Mouse (Mus musculus) retina, postnatal 1 day (tissue): Measurements from ENCODE around the gene Lamb2.
A peak's percentile ranks its signal among the peaks of the same experiment; 100 is the strongest.

Experiments
- DNase-seq: peaks from one replicate; pipeline ENCODE4 v3.0.0-alpha.2; 2012

The Lamb2 gene

DNA sequence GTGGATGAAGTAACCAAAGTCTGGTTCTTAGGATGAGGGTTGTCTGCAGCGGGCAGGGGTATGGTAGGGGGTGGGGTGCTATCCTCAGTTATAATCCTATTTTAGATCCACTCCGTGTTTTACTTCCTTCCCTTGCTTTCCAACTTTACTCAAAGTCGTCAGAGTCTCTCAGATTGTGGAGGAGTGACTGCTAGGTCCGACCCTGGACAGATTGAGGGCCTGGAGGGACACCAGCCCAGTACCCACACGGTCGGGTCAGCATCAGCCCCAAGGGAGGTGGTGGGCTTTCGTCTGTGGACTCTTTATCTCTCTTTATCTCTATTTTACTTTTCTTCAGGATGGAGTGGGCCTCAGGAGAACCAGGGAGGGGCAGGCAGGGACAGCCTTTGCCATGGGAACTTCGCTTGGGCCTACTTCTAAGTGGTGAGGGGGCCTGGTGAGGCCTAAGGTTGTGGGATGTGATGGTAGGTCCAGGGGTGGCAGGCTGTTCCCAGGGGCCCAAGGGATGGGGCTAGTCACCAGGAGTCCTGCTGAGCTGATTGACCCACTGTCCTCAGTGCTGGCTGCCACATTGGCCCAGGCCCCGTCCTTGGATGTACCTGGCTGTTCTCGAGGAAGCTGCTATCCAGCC, at the start of gene Lamb2:
TSS of gene Lamb2 (plus strand) at position 16 of the 631 bp plus-strand sequence.
- peak; percentile 93 for DNase-seq

GRCm38 (mm10) chr9:108431431-108432067, 48.0 kb upstream of the Lamb2 start:
- peak; percentile 78 for DNase-seq

GRCm38 (mm10) chr9:108436182-108436581, 43.4 kb upstream of the Lamb2 start, which contains the start of gene BC048562:
TSS of gene BC048562 (plus strand) at chr9:108436482.
- DNase-seq = peak; percentile 14

DNA sequence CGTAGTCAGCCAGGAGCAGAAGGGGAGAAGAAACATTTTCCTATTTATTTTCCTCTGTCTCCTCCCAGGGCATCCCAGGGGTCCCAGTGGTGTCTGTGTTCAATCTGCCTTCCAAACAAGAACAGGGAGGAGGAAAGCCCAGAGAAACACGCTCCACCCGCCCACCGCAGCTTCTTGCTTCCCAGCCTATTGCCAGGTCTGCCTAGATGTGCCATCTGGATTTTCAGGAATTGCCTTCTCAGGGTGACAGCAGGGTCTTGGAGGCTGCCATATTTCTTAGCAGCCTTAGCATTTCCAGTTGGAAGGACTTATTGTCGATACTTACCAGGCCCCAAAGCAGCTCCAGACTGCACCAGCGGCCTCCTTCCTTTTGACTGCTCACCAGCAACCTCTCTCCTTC, 40.4 kb upstream of the Lamb2 start:
- no peak for DNase-seq

DNA sequence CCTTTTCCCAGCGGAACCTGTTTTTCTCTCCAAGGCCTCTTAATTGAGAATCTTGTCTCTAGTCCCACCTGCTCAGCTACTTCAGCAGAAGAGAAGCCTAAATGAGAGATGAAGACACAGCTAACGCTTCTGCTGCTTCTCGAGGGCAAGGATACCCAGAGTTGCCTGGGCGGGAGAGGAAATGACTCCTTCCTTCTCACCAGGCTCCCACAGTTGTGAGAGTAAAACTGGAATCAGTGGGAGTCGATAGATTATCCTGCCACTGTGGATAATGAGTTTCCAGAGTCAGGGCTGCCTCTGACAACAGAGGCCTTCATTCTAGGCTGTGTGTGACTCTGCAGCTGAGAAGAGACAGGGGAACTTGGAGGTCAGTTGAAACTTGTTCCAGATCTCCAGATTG, 39.1 kb upstream of the Lamb2 start:
- DNase-seq = no peak

DNA sequence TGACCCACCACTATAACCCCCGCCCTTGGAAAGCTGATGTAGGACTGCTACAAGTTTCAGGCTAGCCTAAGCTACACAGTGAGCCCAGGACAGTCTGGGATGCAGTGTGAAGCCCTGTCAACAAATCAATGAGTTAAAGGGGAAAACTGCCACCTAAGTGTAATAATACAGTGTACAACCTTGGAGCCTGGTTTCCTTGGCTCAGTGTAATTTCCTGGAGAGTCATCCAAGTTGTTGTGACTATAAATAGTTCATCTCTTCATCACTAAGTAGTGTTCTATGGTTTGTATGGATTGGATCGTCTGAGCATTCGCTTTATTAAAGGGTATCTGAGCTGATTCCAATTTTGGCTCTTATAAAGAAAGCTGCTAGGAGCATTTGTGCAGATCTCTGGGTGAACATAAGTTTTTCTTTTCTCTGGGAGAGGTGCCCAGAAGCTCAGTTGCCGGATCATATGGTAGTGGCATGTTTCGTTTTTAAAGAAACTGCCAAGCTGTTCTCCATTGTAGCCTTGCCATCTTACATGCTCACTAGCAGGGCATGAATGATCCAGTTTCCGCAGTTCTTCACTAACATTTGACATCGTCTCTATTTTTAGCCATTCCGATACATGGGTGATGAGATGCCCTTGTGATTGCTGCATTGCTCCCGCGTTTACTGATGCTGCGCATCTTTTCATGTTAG, 38.2 kb upstream of the Lamb2 start:
- DNase-seq = no peak

- no peak for DNase-seq
These were observed 34.4 kb upstream of the Lamb2 start for GRCm38 (mm10) chr9:108445125-108445524.

GRCm38 (mm10) chr9:108449860-108450259, 29.7 kb upstream of the Lamb2 start:
- peak; percentile 95 for DNase-seq

DNA sequence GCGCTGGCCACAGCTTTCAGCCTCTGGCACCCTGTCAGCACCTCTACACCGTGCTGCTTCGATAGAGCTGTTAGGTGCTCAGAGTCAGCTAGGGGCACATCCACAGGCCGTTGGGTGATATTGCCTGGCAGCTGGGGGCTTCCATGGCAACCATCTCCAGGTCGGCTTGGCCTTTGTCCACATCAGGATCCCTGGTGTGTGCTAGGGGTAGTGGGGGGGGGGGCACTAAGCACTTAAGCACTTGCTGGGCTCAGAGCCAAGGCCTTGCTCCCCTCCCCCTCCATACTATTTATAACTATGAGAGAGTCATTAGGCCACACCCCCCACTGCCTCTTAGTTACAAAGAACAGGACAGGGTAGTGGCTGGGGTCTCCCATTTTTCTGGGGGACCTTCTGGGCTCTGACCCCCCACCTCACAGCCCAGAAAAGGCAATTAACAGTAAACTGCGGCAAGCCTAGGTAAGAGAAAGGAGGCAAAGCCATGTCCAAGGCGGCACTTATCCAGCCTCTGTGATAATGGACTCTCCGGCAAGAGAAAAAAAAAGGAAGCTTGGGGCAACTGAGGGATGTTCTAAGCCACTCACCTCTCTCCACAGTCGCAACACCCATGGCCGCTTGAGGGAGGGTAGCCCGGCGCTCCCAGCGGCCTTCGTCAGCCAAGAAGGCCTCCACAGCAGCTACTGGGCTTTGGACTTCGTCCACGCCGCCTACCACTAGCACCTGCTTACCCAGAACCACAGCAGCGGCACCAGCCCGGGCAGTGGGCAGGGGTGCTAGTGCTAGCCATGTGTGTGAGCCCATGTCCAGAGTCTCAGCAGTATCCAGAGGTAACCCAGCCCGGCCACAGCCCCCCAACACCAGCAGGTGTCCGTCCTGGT, 29.0 kb upstream of the Lamb2 start:
- peak; percentile 93 for DNase-seq

GRCm38 (mm10) chr9:108451170-108451493, 28.4 kb upstream of the Lamb2 start:
- DNase-seq = no peak

DNA sequence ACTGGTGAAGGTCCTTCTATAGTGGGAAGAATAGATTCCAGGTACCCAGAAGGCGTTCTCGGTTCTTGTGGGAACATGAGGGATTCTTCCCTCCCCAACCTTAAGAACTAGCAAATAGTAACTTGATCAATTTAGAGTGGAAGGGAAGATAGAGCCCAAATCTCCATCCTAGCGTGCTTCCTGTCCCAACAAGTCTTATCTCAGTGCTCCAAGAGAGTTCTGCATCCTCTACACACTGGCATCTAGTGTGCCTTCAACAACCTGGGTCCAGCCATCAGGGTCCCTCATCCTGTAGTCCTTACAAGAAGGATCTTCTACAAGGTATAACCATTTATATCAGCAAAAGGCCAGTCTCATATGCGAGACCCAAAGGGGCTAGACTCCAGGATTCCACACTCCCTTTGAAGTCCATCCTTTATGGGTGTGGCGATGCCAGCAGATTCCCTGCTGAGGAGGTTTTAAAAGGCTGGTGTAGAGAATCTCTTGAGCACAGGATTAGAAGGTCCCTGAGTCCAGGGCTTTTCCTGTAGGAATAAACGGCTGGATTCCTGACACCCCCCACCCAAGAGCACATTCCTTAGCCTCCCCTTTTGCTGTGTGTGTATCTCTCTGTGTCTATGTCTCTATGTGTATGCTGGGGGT, 27.9 kb upstream of the Lamb2 start:
- peak; percentile 35 for DNase-seq

GRCm38 (mm10) chr9:108452291-108452906, 27.1 kb upstream of the Lamb2 start:
- peak; percentile 92 for DNase-seq

DNA sequence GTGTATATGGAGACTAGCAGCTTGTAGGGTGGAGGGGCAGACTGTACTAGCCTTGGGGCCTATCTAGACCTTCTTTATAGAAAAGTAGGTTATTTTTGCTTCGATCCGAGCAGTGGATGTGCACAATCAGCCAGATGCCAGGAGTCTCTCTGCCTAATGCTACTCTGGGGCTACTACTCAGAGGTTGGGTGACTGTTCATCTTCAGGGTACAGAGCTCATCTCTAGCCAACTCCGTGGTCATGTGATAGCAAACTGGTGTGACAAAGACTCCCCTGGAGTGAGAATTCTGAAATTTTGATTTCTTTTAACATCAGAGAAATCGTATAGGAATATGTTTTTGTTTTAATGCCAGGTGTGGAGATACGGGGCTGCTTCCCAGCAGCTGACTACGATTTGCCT, 26.6 kb upstream of the Lamb2 start:
- DNase-seq = no peak

- DNase-seq = no peak
These were observed 26.1 kb upstream of the Lamb2 start for GRCm38 (mm10) chr9:108453458-108453857.

GRCm38 (mm10) chr9:108454429-108454828, 25.1 kb upstream of the Lamb2 start:
- no peak for DNase-seq

- DNase-seq = no peak
These were observed 23.6 kb upstream of the Lamb2 start for GRCm38 (mm10) chr9:108455747-108456571.

DNA sequence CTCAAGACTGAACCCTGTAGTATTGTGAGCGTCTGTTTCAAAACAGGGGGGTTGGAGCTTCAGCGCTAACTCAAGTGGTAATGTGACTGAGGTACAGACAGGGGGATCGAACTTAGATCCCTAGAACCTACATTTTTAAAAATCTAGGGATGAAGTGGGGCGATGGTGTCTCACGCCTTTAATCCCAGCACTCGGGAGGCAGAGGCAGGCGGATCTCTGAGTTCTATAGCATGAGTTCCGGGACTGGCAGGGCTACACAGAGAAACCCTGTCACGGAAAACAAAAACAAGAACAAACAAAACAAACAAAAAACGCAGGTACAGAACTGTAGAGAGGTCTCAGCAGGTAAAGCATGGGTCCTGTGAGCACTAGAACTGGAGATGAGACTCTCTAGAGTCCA, 22.6 kb upstream of the Lamb2 start:
- DNase-seq = no peak

DNA sequence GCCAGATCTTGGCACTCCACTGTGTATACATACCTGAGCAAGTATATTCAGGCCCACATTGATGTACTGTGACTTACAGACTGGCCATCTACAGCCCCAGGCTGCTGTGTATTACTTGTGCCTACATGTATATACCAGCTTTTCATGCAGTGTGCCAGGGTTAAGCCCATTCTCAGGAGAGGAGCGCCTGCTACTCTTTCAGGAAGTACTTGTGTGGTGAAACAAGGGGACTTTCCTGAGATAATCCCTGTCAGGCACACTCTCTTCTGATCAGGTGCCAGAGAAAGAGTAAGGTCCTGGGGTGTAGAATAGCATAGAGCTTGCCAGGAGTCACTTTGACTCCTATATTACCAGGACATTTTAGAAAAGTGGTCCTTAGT, 19.6 kb upstream of the Lamb2 start:
- no peak for DNase-seq

GRCm38 (mm10) chr9:108460319-108461178, 19.0 kb upstream of the Lamb2 start, which contains the start of gene Ccdc71:
TSS of gene Ccdc71 (plus strand) at chr9:108460527.
- DNase-seq = peak; percentile 92

DNA sequence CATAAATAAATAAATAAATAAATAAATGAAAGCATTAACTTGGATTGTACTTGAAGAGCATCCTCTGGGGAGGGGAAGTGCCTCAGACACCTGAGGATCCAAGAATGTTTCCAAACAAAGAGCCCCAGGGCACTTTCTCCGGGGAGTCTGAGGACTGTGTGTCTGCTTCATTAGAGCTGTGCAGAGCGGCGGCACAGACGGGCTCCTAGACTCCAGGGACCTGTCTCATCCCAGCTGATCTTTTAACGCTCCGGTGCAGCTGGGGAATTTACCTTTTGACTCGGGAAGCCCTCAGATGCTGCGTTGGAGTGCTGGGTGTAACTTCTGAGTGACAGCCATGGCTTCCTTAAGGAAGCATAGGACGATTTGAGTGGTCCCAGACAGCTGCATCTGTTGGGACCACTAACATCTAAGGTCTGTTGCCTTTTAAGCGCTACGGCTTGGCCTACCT, 18.3 kb upstream of the Lamb2 start, which contains the start of gene Klhdc8b:
TSS of gene Klhdc8b (minus strand) at position 401 of the 451 bp plus-strand sequence.
- peak; percentile 38 for DNase-seq
